Mouse (Mus musculus): ENCODE results near the gene 4930524J08Rik. TPM values are rescaled to one million over a fixed set of nuclear protein-coding genes. Genes with fewer than 3 reads are reported as not detected.

Gene 4930524J08Rik
- not detected for polyA plus RNA-seq (2014; fragmentation: Illumina TruSeq; extraction: RNeasy Lipid Tissue Mini Kit (QIAGEN cat#74804); ENCODE audit: low read depth, low replicate concordance)

GRCm38 (mm10) chr5:99978699-99979442 is at the start of gene 4930524J08Rik, which contains the start of gene Hnrnpd:
4930524J08Rik (plus strand) TSS chr5:99979061.
Hnrnpd (minus strand) TSS chr5:99978938.

Other genes starting within 250 kb of the 4930524J08Rik start
- gene Rasgef1b, start 250.0 kb upstream of the 4930524J08Rik start, polyA plus RNA-seq (2014; fragmentation: Illumina TruSeq; extraction: RNeasy Lipid Tissue Mini Kit (QIAGEN cat#74804); ENCODE audit: low read depth, low replicate concordance) = 9.5 TPM
- not detected for gene Vamp9, start 72.8 kb upstream of the 4930524J08Rik start, polyA plus RNA-seq (2014; fragmentation: Illumina TruSeq; extraction: RNeasy Lipid Tissue Mini Kit (QIAGEN cat#74804); ENCODE audit: low read depth, low replicate concordance)
- gene Hnrnpd, start 123 bp upstream of the 4930524J08Rik start, polyA plus RNA-seq (2014; fragmentation: Illumina TruSeq; extraction: RNeasy Lipid Tissue Mini Kit (QIAGEN cat#74804); ENCODE audit: low read depth, low replicate concordance) = 149 TPM
- 124 TPM for gene Hnrnpdl, start 60.6 kb downstream of the 4930524J08Rik start, polyA plus RNA-seq (2014; fragmentation: Illumina TruSeq; extraction: RNeasy Lipid Tissue Mini Kit (QIAGEN cat#74804); ENCODE audit: low read depth, low replicate concordance)
- gene Enoph1, start 60.9 kb downstream of the 4930524J08Rik start, polyA plus RNA-seq (2014; fragmentation: Illumina TruSeq; extraction: RNeasy Lipid Tissue Mini Kit (QIAGEN cat#74804); ENCODE audit: low read depth, low replicate concordance) = 3.9 TPM
- gene Tmem150c, start 180.7 kb downstream of the 4930524J08Rik start, polyA plus RNA-seq (2014; fragmentation: Illumina TruSeq; extraction: RNeasy Lipid Tissue Mini Kit (QIAGEN cat#74804); ENCODE audit: low read depth, low replicate concordance) = not detected

Data from liver, adult 10 weeks (tissue).